Mouse (Mus musculus): ENCODE results near the gene Abca17.
A peak's percentile ranks its signal among the peaks of the same experiment; 100 is the strongest.

- TF ChIP-seq MYOD1 (IDR thresholded peaks at IDR 0.05; ENCODE audit: control insufficient read depth, insufficient read length, low read depth) (peak; percentile 56), CTCF (IDR thresholded peaks at IDR 0.05; ENCODE audit: control insufficient read depth, insufficient read depth, insufficient read length) (no peak), MAX (IDR thresholded peaks at IDR 0.05) (no peak), USF1 (IDR thresholded peaks at IDR 0.05; ENCODE audit: low read depth) (no peak)
Measured at GRCm38 (mm10) chr17:24222653-24223052, 128.2 kb downstream of the Abca17 start.
